Mouse (Mus musculus) gastrocnemius, adult 8-10 months (tissue): Measurements from ENCODE around the gene 4930518I15Rik. TPM values are rescaled to one million over a fixed set of nuclear protein-coding genes. Genes with fewer than 3 reads are reported as not detected.
"Not testable (repeated sequence)": the region's sequence is repeated elsewhere in the genome, so short reads cannot be mapped to it uniquely, and the experiment has no call there.

ENCODE experiments used
- DNase-seq, 2 experiments: peaks; one replicate each; pipeline ENCODE4 v3.0.0; 2022; ENCODE audit warnings: low spot score in 2 of 2
- total RNA-seq, 4 experiments: library from RNA; stranded (reverse); gene quantifications; 2 replicates each; pipeline ENCODE4 v1.2.4; 2022

The 4930518I15Rik gene
- under 1 TPM; 0.22 to 0.86 (median 0.40) TPM for total RNA-seq

DNA sequence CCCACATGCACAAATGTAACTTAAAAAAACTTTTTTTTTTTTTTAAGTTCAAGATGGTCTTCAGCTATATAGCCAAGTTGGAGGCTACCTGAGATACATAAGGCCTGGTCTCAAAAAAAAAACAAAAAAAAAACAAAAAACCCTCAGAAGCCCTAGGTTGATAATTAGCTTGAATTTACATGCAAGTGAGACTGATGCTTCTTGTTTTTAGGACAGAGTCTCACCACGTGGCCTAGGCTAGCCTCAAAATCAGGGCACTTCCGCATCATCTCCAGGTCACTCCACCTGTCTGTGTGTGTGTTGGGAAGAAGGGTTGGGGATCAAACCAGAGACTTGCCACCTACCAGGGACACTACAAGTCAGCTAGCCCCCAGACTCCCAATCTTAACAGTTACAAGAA lies at the start of gene 4930518I15Rik:
4930518I15Rik (minus strand) TSS at position 112 of the 400 bp plus-strand sequence.
- DNase-seq: no peak

DNA sequence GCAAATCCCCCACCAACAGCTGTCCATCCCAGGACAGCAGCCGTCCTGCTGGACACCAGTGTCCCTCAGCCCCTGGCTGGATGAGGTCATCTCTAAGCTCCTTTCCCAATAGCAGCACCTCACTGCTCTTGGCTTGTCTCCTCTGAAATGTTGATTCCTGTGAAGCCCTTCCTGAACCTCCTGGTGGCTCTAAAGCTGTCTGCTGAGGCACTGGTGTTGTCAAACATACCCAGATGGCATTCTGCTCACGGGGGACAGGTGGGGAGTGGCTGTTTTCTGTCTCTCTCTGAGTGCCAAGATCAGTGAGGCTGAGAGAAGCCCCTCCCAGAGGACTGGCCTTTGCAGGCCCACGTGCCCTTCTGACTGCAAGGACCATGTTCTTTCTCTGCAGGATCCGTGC lies 48.2 kb upstream of the 4930518I15Rik start:
- DNase-seq: not testable (repeated sequence)

DNA sequence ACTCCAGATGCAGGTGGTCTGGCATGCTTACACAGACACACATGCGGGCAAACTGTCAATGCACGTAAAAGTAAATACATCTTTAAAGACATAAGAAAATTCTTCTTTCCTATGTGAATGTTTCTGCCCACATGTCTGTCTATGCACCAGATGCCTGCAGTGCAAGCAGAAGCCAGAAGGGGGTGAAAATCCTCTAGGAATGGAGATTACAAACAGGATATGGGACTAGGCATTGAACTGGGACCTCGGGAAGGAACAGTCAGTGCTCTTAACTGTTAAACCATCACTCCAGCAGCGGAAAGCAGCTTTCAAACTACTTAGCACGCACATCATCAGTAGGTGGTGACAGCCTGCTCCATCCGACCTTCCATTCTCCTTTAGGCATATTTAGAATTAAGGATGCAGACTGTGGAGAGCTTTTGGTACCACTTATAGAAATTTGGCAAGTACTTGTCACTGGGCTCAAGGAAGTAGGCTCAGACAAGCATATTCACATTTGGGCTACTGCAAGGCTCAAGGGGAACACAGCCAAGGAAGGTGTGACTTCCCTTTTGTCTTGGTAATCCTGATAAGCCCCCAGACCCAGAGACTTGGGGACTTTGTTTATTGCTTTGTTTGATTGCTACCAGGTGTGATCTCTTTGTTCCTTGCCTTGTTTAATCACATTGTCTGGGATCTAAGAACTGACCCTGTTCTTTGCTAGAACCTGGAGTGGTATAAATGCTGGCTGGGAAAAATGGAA lies 47.4 kb upstream of the 4930518I15Rik start:
- peak; percentile 17 to 46 for DNase-seq

DNA sequence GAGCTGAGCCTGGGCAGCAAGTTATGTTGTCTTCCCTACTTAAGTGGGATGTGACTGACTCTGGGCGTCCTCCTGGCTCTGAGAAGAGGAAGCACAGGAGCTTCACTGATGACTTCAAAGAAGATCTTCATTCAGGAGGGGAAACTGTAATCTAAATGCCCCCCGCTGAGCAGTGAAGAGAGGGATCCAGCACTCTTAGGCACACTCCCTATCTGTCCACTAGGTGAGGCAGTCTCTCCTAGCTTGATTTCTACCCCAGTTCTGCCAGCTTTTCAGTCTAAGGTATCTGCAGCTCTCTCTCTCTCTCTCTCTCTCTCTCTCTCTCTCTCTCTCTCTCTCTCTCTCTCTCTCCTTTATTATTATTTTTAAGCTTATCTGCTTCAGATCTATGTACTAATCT lies 45.6 kb upstream of the 4930518I15Rik start:
- no peak for DNase-seq

DNA sequence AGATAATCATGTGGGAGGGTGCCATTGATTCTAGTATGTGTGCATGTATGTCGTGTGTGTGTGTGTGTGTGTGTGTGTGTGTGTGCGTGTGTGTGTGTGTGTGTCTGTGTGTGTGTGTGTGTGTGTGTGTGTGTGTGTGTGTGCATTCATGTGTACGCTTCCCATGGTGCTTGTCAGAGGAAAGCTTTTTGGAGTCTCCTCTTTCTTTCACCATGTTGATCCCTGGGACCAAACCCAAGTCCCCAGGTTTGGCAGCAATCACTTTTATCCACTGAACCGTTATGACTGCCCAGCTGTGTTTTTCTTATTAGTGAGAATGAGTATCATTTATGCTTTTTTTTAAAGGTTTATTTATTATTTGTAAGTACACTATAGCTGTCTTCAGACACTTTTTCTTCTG lies 44.7 kb upstream of the 4930518I15Rik start:
- not testable (repeated sequence) for DNase-seq

DNA sequence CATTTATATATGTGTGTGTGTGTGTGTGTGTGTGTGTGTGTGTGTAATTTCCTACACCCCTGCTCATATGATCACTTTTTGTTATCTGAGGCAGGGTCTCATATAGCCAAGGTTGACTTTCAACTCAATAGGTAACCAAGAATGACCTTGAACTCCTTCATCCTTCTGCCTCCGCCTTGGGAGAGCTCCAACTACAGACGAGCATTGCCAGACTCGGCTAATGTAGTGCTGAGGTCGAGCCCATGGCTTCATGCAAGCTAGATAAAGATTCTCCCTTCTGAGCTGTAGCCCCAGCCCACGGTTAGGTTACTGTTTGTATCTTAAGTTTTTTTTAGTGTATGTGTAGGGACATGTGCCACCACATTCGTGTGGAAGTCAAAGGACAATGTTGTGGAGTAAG lies 44.1 kb upstream of the 4930518I15Rik start:
- DNase-seq: no peak

DNA sequence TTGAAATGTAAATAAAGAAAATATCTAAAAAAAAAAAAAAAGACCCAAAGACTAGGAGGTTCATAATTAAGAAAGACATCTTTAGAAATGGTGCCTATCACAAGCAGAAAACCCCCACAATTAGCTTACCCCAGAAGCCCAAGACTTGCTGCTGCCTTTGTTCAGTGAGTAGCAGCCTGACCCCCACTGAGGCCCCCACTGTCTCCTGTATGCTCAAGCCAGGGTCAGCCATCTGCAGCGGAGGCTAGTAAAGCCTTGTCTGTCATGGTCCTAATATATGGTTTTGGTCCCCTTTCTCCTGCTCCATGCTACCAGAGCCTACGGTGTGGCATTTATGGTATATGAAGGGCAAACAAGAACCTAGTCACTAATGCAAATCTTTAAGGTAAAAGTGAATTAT lies 43.6 kb upstream of the 4930518I15Rik start:
- no peak for DNase-seq

DNA sequence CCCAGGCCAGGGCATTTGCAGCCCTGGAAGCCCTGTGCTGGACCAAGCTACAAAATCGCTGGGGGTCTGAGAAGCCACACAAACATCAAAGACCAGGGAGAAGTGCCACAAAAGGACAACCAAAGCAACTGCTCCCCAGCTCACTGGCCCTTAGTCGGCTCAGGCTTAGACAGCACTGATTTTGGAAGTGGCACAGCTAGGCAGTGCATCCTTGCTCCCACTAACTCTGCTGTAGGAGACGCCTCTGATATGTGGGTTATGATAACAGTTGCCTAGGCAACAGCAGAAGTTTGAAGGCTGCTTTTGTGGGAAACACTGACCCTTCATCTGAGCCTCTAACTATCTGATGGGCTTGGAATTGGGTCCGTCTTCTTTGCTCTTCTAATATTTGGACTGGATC lies 41.4 kb upstream of the 4930518I15Rik start:
- no peak for DNase-seq

DNA sequence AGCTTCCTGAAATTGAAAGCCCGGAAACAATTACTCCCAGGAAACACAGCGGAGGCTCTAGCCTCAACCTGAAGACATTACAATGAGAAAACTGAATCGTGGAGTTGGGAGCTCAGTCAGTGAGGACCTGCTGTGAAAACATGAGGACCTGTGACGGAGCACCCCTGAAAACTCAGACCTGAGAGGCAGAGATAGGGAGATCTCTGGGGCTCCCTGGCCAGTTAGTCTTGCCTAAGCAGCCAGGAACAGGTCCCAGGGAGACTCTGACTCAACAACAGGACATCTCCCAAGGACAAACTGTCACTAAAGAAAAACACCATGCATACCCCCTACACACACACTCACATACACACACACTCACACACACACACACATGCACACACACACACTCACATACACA lies 40.6 kb upstream of the 4930518I15Rik start:
- no peak for DNase-seq

DNA sequence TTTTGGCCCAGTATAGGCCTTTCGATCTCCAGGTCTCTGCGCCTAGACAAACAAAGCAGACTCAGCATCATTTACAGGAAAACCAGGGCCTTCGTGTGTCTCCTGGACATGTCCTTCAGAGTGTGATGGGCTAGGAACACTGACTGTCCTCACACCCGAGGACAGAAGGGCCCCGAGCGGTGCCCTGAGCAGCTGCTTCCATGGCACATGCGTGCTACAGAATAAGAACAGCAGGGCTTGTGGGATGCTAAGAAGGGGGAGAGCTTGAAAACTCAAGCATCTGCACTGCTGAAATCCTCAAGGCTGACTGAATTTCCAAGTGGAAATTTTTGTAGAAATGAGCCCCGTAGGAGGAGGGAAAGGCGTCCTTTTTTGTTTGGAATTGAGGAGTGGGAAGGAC lies 39.3 kb upstream of the 4930518I15Rik start:
- DNase-seq: no peak

DNA sequence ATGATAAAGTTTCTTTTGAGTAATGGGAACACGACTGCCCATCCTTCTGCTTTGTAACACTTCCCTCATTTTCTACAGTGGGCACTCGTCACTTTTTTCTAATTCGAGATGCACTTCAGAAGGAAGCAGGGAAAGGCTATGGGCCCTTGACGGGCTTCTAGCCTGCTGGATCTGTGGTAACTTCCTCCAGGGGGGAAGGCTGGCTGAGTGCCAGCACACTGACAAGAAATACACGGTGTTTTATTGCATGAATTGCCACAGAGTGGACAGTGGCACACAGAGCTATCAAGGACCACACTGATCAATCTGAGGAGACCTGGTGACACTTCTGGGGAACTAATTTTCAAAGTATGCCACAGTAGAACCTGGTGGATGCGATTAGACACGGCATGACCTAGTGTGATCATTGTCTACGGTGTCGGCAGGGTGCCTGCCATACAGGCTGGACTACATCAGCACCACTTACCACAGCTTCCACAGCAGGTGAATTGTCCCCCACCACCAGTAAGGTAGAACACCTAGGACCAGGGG lies 38.7 kb upstream of the 4930518I15Rik start:
- DNase-seq: no peak

DNA sequence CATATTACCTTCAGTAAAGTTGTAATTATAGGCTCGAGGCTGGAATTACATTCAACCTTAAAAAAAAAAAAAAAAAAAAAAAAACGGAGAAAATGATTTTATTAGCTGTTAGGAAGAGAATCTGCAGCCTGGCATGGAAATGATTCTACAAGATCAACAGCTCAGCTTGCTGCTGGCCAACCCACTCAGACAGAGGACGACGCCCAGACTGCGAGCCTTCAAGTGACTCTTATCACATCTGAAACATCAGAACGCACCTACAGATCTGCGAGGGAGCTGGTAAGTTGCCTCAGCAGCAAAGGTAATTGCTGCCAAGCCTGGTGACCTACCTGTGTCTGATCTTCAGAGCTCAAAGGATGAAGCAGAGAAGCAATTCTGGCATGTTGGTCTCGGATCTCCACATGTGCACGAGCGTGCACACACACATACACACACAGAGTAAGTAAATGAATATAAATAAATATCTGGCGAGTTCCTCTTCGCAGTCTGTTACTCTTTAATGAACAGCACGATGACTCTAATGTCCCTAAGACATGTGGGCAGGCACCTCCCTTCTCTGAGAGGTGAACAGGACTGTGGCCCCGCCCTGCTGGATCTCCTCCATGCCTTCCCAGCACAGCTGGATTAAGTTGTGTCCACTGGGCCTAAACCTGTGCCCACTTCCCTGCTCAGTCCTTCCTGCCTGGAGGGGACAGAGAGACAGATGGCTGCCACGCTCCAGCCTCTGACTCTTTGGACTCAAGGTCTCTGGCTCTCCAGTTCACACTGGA lies 36.9 kb upstream of the 4930518I15Rik start:
- no peak for DNase-seq

DNA sequence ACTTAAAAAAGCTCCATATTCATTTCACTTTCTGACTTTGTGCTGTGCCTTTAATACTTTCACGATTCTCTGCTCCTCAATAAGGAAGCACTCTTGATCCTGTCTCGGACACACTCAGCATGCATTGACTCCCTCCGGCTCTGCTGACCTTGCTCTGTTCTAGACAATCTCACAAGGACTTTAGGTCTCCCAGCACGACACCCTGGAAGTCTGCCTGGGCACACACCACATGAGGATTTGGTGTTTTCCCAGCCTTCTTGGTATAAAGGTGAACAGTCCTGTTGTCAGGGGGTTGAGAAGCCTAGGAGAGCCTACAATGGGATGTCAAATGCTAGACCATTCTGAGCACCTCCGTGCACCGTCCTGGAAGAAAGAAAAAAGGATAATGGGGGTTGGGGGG lies 35.1 kb upstream of the 4930518I15Rik start:
- DNase-seq: no peak

DNA sequence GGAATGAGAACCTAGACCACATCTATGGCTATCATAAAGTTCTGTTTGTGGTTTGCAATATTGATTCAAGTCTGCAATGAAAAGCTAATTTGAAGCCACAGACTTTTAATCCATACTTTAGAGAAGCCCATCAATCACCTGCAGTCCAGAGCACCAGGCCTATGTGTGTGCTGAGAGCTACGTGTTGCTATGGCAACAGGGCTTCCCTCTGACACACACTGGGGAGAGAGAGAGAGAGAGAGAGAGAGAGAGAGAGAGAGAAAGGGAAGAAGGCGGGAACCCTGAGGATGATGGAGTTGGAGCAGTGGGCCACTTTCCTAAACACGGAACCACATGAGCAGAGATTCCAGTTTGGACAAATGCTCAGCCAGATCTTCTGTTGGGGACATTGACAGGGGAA lies 34.5 kb upstream of the 4930518I15Rik start:
- DNase-seq: no peak

DNA sequence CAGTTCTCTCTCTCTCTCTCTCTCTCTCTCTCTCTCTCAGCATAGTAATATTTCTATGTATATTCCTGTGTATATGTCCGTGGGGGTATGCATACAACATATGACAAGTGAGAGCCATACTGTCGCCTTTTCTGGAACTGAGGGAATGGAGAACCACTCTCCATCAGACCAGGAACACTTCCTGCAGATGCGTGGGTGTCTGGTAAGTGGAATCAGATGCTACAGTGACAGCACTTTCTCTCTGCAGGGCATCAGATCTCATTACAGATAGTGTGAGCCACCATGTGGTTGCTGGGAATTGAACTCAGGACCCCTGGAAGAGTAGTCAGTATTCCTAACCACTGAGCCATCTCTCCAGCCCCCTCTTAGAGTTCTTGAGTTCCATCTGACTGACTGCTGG lies 30.7 kb upstream of the 4930518I15Rik start:
- no peak for DNase-seq

DNA sequence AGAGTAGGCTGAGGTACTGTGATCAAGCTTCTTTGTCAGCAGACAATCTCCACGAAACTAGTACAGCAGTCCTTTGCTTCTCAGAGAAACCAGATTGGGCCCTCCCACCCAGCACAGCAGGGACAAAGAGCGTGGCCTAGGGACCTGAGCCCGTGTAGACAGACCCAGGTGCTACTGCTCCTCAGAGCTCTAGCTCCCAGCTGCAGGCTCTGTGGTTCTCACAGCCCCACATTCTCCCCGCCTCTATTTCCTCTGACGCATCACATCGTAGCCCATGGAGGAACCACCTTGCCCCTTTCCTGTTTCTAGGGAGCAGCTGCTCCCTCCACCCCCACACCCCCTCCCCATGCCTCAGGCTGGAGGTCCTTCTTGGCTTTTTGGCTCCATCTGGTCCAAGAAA lies 29.3 kb upstream of the 4930518I15Rik start, which contains the start of gene Sla2:
Sla2 (minus strand) TSS at position 176 of the 400 bp plus-strand sequence.
- no peak for DNase-seq

DNA sequence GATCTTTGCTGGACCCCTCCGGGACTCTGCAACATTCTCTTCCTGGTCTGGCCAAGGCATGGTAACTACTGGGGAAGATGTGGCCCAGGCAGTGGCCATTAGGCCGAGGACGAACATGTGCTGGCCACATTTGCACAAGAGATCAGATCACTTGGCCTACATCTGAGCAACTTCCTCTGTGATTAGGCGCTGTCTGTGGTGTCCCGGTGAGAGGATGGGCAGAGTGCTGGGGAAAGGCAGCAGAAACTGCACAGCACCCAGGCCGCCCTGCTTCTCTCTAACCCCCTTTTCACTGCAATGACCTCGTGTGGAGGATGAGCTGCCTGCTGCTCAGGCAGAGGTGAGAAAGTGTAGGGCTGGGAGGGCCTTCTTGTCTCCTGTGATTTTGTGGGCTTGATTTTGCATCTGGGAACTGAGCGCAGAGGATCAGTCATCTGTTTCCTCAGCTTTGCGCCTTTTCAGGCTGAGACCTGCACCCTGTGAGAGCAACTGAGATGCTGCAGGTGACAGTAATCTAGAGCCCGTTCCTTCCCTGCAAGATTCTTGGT lies 28.4 kb upstream of the 4930518I15Rik start:
- no peak for DNase-seq

DNA sequence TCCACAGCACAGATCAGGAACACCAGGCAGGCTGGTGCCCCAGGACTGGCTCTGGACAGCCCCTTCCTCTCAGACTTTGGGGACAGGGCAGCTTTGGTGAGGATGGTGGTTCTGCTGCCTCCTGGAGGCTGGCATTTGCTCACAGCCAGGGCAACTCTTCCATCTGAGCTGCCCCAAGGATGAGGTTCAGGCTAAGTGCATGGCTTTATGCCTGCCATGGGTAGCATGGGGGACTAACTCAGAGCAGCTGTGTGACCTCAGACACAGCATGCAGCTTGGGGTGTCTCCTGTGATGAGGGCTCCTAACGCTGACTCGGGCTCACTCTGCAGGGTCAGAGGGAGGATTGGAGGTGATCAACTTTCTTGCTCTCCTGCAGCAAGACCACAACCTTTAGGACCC lies 27.9 kb upstream of the 4930518I15Rik start:
- not testable (repeated sequence) for DNase-seq

DNA sequence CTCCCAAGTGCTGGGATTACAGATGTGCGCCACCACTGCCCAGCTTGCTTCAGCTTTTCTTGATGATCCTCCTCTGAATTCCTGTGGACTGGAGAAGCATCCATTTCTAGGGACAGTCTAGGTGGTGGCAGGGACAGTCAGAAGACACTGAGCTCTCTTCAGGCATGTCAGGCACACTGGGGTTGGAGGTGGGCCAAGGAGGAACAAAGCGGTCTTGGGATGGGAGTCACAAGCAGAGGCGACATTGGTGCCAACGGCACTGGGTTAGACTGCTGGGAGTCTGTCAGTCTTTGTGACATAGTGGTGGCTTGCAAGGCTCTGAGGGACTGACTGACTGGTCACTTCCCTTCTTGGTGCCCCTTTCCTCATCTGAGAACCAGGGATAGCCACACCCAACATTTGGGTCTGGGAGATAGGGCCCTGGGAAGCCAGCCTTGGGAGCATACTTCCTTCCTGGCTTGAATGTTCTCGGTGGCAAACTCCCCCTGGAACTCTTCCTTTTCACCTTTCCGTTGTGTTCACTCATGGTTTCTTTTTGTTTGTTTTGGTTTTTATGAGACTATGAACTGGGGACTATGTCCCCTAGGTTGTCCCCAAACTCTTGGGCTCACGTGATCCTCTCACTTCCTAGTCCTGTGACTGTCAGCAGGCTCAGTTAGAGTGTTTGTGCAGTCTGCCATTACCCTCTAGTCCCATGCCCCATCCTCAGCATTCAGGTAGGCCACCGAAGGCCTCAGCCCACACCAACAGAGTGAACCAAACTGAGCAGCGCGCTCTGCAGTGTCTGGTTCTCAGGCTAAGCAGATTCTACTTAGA lies 26.9 kb upstream of the 4930518I15Rik start:
- no peak for DNase-seq

DNA sequence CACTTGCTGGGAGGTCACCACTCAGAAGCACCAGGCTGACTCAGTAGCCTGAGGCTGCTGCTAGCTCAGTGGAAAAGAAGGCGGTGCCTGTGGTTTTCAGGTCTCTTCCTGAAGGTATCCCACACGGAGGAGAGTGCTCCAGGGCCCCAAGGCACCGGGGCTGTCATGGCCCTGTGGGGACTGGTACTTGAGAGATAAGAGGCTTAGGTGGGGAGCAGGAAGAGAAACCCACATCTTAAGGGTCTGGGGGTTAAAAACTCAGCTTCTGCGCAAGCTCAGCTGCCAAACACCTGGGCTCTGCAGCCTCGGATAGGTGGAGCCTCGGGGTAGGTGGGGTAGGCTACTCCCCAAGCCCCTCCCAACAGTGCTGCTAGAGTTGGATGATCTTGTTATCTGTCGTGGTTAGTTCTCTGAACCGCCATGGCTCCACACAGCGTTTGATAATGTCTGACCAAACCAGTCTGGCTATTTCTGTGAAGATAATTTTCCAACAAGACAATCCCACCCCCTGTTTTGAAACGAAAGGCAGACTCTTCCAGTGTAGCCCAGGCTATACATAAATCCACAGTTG lies 24.8 kb upstream of the 4930518I15Rik start:
- no peak for DNase-seq

DNA sequence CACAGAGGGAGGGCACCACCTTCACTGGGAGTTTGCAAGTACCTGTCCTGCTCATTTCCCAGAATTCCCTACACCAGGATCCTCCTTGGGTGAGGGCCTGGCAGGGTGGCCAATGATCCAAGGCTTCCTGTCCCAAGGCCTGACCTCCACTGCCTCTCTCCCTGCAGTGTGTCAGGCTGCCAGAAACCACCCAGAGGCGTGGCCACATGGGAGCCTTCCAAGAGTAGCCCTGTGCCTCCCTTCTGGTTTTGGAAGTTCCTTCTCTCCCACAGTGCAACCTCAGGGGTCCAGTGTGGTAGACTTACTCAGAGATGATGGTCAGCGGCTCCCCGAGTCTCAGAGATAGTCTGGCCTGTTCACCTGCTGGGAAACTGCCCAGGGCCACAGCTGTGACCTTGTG lies 21.8 kb upstream of the 4930518I15Rik start:
- DNase-seq: no peak
